Mouse (Mus musculus) heart, postnatal 0 days (tissue): Measurements from ENCODE around the gene Cln3.

ENCODE experiments used
- CTCF ChIP-seq: IDR thresholded peaks from 2 replicates; pipeline ENCODE4 v1.5.1; 2016; ENCODE audit warnings: antibody characterized with exemption, control low read depth, low read depth
- EP300 ChIP-seq: IDR thresholded peaks from 2 replicates; pipeline ENCODE4 v1.6.1; 2016; ENCODE audit warnings: antibody characterized with exemption, low read depth

DNA sequence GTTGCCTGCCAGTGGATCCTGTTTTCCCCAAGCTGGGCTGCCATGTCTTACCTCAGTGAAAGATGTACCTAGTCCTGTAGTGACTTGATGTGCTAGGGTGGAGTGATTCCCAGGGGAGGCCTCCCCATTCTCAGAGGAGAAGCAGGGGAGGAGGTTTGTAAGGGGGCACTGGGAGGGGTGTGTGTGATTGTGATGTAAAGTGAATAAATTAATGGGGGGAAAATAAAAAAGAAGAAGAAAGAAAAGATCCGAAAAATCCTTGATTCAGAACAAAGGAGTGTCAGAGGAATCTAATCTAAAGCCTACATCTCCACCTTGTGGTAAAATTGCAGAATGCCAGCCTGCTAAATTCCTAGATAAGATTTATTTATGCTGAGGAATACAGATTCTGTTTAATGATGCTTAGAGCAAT, 57.4 kb downstream of the Cln3 start:
- TF ChIP-seq CTCF (peak; percentile 72), EP300 (no peak)
